Mouse (Mus musculus): ENCODE data around the gene Ankrd44.

- TF ChIP-seq ZC3H11A (IDR thresholded peaks at IDR 0.05; ENCODE audit: borderline replicate concordance, low read depth, low read length): no peak
- TF ChIP-seq ZNF384 (IDR thresholded peaks at IDR 0.05; ENCODE audit: low read depth, low read length): no peak
- no peak for TF ChIP-seq CHD2 (IDR thresholded peaks at IDR 0.05; ENCODE audit: low read depth, low read length)
- TF ChIP-seq HCFC1 (IDR thresholded peaks at IDR 0.05; ENCODE audit: borderline replicate concordance, insufficient read depth, low read length): no peak
Measured at GRCm38 (mm10) chr1:54838486-54838805, 87.7 kb downstream of the Ankrd44 start.

All from ES-E14 (cell line).